Mouse (Mus musculus): ENCODE measurements around the gene Olfr1020.

The Olfr1020 gene

GRCm38 (mm10) chr2:85846730-85847129 is at the start of gene Olfr1020:
Olfr1020 (plus strand) TSS chr2:85847030.
- no peak for DNase-seq (ENCODE audit: low spot score)

GRCm38 (mm10) chr2:85802444-85802843 is 44.4 kb upstream of the Olfr1020 start, which contains the start of gene Olfr1016:
Olfr1016 (minus strand) TSS chr2:85802544.
- DNase-seq (ENCODE audit: low spot score): no peak

GRCm38 (mm10) chr2:85804501-85804900 is 42.3 kb upstream of the Olfr1020 start:
- no peak for DNase-seq (ENCODE audit: low spot score)

- no peak for DNase-seq (ENCODE audit: low spot score)
Observed at GRCm38 (mm10) chr2:85818179-85818578, 28.7 kb upstream of the Olfr1020 start, which contains the start of gene Olfr1018. Olfr1018 (plus strand) TSS chr2:85818479.

- DNase-seq (ENCODE audit: low spot score): no peak
Observed at GRCm38 (mm10) chr2:85845383-85845782, 1.4 kb upstream of the Olfr1020 start, which contains the start of gene Olfr1019. Olfr1019 (minus strand) TSS chr2:85845483.

GRCm38 (mm10) chr2:85868294-85868693 is 21.5 kb downstream of the Olfr1020 start, which contains the start of gene Olfr1022:
Olfr1022 (plus strand) TSS chr2:85868594.
- DNase-seq (ENCODE audit: low spot score): no peak

- no peak for DNase-seq (ENCODE audit: low spot score)
Observed at GRCm38 (mm10) chr2:85885340-85885739, 38.5 kb downstream of the Olfr1020 start, which contains the start of gene Olfr1023. Olfr1023 (plus strand) TSS chr2:85885640.

All from ovary, postnatal 14 days (tissue).